ENCODE assay signal across 27 mouse cellular contexts in the genomic region with DNA sequence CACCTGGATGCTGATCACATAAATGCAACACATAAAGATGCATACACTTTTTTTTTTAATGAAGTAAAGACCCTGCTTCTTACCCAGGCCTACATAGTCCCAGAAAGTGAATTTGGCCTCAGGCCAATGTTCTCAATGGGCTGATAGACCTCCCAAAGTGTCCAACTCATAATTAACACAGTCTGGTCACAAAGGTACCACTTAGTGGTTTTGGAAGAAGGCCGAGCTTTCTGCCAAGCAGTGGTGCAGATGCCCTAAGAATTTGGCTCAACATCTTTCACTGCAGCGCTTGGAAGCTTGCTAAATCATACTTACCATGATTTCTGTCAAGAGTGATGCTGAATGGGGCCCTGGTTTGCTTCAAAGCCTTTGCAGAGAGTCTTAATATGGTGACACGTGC.
A peak's percentile ranks its signal among the peaks of the same experiment; 100 is the strongest.
DNase-seq lines count a peak whose midpoint lies in the region; ATAC-seq and TF ChIP-seq lines count a peak whose summit lies in the region.
"Had no signal": no experiment of that assay in that cellular context is flagged by ENCODE, and none has a peak within 500 bp of the region (broad histone marks: within the 10 kb centered on the region; RNA-seq: fewer than 3 reads in every experiment).

No protein-coding gene starts in this region.

- H3K27me3 ChIP-seq in embryonic facial prominence, embryonic 14.5 days (replicated peaks; ENCODE audit: control insufficient read depth, insufficient read depth, low read length), result no peaks in the 10 kb centered on the region
- no peaks in the 10 kb centered on the region for H3K27me3 ChIP-seq in embryonic facial prominence, embryonic 10.5 days (replicated peaks; ENCODE audit: low read depth, poor library complexity, severe bottlenecking)
- H3K27me3 ChIP-seq in hindbrain, postnatal 0 days (ENCODE audit: insufficient read depth, low read length), result no peaks in the 10 kb centered on the region
- H3K27me3 ChIP-seq in hindbrain, embryonic 13.5 days, result no peaks in the 10 kb centered on the region
- no peaks in the 10 kb centered on the region for H3K27me3 ChIP-seq in forebrain, postnatal 0 days (ENCODE audit: insufficient read depth, low read length)
- H3K27me3 ChIP-seq: embryonic facial prominence, embryonic 15.5 days; heart, embryonic 13.5 days; liver, embryonic 15.5 days; lung, embryonic 15.5 days; neural tube, embryonic 12.5 days had no signal

- no peak overlapping the region for H3K4me2 ChIP-seq in embryonic facial prominence, embryonic 14.5 days (ENCODE audit: low read depth, low read length)
- H3K4me2 ChIP-seq in hindbrain, postnatal 0 days (ENCODE audit: low read depth, low read length), result no peak overlapping the region
- no peak overlapping the region for H3K4me2 ChIP-seq in hindbrain, embryonic 13.5 days
- no peak overlapping the region for H3K4me2 ChIP-seq in forebrain, postnatal 0 days (ENCODE audit: low read depth)
- H3K4me2 ChIP-seq: embryonic facial prominence, embryonic 15.5 days; heart, embryonic 13.5 days; liver, embryonic 15.5 days; lung, embryonic 15.5 days; neural tube, embryonic 12.5 days had no signal

- no peak for TF ChIP-seq CTCF in hindbrain, postnatal 0 days (IDR thresholded peaks at IDR 0.05; ENCODE audit: low read depth)
- no peak for TF ChIP-seq CTCF in forebrain, postnatal 0 days (IDR thresholded peaks at IDR 0.05; ENCODE audit: low read depth)

- no peak overlapping the region for H3K9ac ChIP-seq in embryonic facial prominence, embryonic 14.5 days (ENCODE audit: low read depth, low read length)
- no peak overlapping the region for H3K9ac ChIP-seq in hindbrain, postnatal 0 days (replicated peaks; ENCODE audit: low read length)
- H3K9ac ChIP-seq in hindbrain, embryonic 13.5 days, result no peak overlapping the region
- H3K9ac ChIP-seq in forebrain, postnatal 0 days, result no peak overlapping the region
- H3K9ac ChIP-seq: embryonic facial prominence, embryonic 15.5 days; heart, embryonic 13.5 days; liver, embryonic 15.5 days; lung, embryonic 15.5 days; neural tube, embryonic 12.5 days had no signal

- H3K27ac ChIP-seq in embryonic facial prominence, embryonic 14.5 days (replicated peaks; ENCODE audit: low read depth, low read length), result no peak overlapping the region
- H3K27ac ChIP-seq in embryonic facial prominence, embryonic 10.5 days (replicated peaks), result no peak overlapping the region
- H3K27ac ChIP-seq in hindbrain, postnatal 0 days, result no peak overlapping the region
- H3K27ac ChIP-seq in hindbrain, embryonic 13.5 days, result no peak overlapping the region
- no peak overlapping the region for H3K27ac ChIP-seq in forebrain, postnatal 0 days (ENCODE audit: low read depth, low read length)
- H3K27ac ChIP-seq: embryonic facial prominence, embryonic 15.5 days; heart, embryonic 13.5 days; layer of hippocampus, adult 2 months; liver, embryonic 15.5 days; lung, embryonic 15.5 days; neural tube, embryonic 12.5 days; stomach, postnatal 0 days had no signal

- WGBS in embryonic facial prominence, embryonic 14.5 days, result 57% methylated on average over 3 of the region's 3 CpGs
- WGBS in embryonic facial prominence, embryonic 10.5 days, result 81% methylated on average over 3 of the region's 3 CpGs
- 59% methylated on average over 3 of the region's 3 CpGs for WGBS in hindbrain, postnatal 0 days
- 89% methylated on average over 3 of the region's 3 CpGs for WGBS in hindbrain, embryonic 13.5 days
- WGBS in forebrain, postnatal 0 days, result 32% methylated on average over 3 of the region's 3 CpGs

- H3K36me3 ChIP-seq in embryonic facial prominence, embryonic 14.5 days (ENCODE audit: control insufficient read depth, insufficient read depth, low read length), result no peaks in the 10 kb centered on the region
- H3K36me3 ChIP-seq in embryonic facial prominence, embryonic 10.5 days (replicated peaks), result no peaks in the 10 kb centered on the region
- no peaks in the 10 kb centered on the region for H3K36me3 ChIP-seq in hindbrain, postnatal 0 days (ENCODE audit: insufficient read depth, low read length)
- no peaks in the 10 kb centered on the region for H3K36me3 ChIP-seq in hindbrain, embryonic 13.5 days
- H3K36me3 ChIP-seq in forebrain, postnatal 0 days (ENCODE audit: insufficient read depth), result no peaks in the 10 kb centered on the region
- H3K36me3 ChIP-seq: embryonic facial prominence, embryonic 15.5 days; heart, embryonic 13.5 days; liver, embryonic 15.5 days; lung, embryonic 15.5 days; neural tube, embryonic 12.5 days had no signal

- DNase-seq in embryonic facial prominence, embryonic 14.5 days (ENCODE audit: low spot score), result peak; percentile 53
- DNase-seq in embryonic facial prominence, embryonic 10.5 days (ENCODE audit: low spot score), result no peak
- peak; percentile 35 for DNase-seq in hindbrain, postnatal 0 days (ENCODE audit: low spot score)
- DNase-seq in brain, adult 2 months (ENCODE audit: low read depth, low spot score), result peak; percentile 5
- peak; percentile 7 for DNase-seq in forebrain, postnatal 0 days
- DNase-seq in neural tube, embryonic 10.5 days (ENCODE audit: extremely low spot score, low spot score), result no peak
- DNase-seq: adrenal gland, postnatal 25 days; cerebellum, adult 18-20 months; cerebellum, postnatal 36 days; embryo, embryonic 11 days; gastrocnemius, postnatal 25 days; heart, adult 18-20 months; kidney, postnatal 25 days; liver; lung, postnatal 4 days; right cerebral cortex, postnatal 14 days; thymus, adult 2 months; thymus, postnatal 4 days had no signal

- ATAC-seq in embryonic facial prominence, embryonic 14.5 days (ENCODE audit: low read depth), result 0 out of 2 replicates have a peak, but pooled peaks have one; percentile 22
- ATAC-seq in hindbrain, postnatal 0 days, result no peak
- no peak for ATAC-seq in hindbrain, embryonic 13.5 days (ENCODE audit: low FRiP score)
- ATAC-seq in forebrain, postnatal 0 days, result peak; percentile 34; the same call in 1 of the 2 replicates
- ATAC-seq: intestine, postnatal 0 days had no signal

- H3K4me3 ChIP-seq in embryonic facial prominence, embryonic 14.5 days (ENCODE audit: low read depth, low read length), result no peak overlapping the region
- H3K4me3 ChIP-seq in embryonic facial prominence, embryonic 10.5 days, result no peak overlapping the region
- no peak overlapping the region for H3K4me3 ChIP-seq in hindbrain, postnatal 0 days (ENCODE audit: low read length)
- no peak overlapping the region for H3K4me3 ChIP-seq in hindbrain, embryonic 13.5 days
- no peak overlapping the region for H3K4me3 ChIP-seq in forebrain, postnatal 0 days (ENCODE audit: low read depth, low read length)
- H3K4me3 ChIP-seq: embryonic facial prominence, embryonic 15.5 days; heart, embryonic 13.5 days; layer of hippocampus, adult 2 months; liver, embryonic 15.5 days; lung, embryonic 15.5 days; neural tube, embryonic 12.5 days had no signal

- H3K4me1 ChIP-seq in embryonic facial prominence, embryonic 14.5 days (ENCODE audit: control insufficient read depth, insufficient read depth, low read length), result no peaks in the 10 kb centered on the region
- no peaks in the 10 kb centered on the region for H3K4me1 ChIP-seq in embryonic facial prominence, embryonic 10.5 days
- no peaks in the 10 kb centered on the region for H3K4me1 ChIP-seq in hindbrain, postnatal 0 days (ENCODE audit: insufficient read depth, low read length)
- H3K4me1 ChIP-seq in hindbrain, embryonic 13.5 days (replicated peaks), result no peaks in the 10 kb centered on the region
- H3K4me1 ChIP-seq in forebrain, postnatal 0 days (ENCODE audit: insufficient read depth), result no peaks in the 10 kb centered on the region
- H3K4me1 ChIP-seq: embryonic facial prominence, embryonic 15.5 days; heart, embryonic 13.5 days; liver, embryonic 15.5 days; lung, embryonic 15.5 days; neural tube, embryonic 12.5 days had no signal

- no peaks in the 10 kb centered on the region for H3K9me3 ChIP-seq in embryonic facial prominence, embryonic 14.5 days (ENCODE audit: control insufficient read depth, low read length)
- no peaks in the 10 kb centered on the region for H3K9me3 ChIP-seq in embryonic facial prominence, embryonic 10.5 days
- no peaks in the 10 kb centered on the region for H3K9me3 ChIP-seq in hindbrain, postnatal 0 days (ENCODE audit: low read length)
- no peaks in the 10 kb centered on the region for H3K9me3 ChIP-seq in hindbrain, embryonic 13.5 days
- H3K9me3 ChIP-seq in forebrain, postnatal 0 days (ENCODE audit: low read length), result no peaks in the 10 kb centered on the region
- H3K9me3 ChIP-seq: embryonic facial prominence, embryonic 15.5 days; heart, embryonic 13.5 days; liver, embryonic 15.5 days; lung, embryonic 15.5 days; neural tube, embryonic 12.5 days had no signal

Comparison
In these comparisons a context has a peak if more than half of its experiments do, and no peak if none do; other contexts are left out.
1. DNase-seq: peak in embryonic facial prominence, embryonic 14.5 days (single experiment), hindbrain, postnatal 0 days (single experiment), brain, adult 2 months (single experiment) and forebrain, postnatal 0 days (single experiment); none in embryonic facial prominence, embryonic 10.5 days (single experiment) and neural tube, embryonic 10.5 days (single experiment).
2. ATAC-seq: peak in embryonic facial prominence, embryonic 14.5 days (single experiment) and forebrain, postnatal 0 days (single experiment); none in hindbrain, postnatal 0 days (single experiment) and hindbrain, embryonic 13.5 days (single experiment).